Mouse (Mus musculus): Measurements from ENCODE around the gene Npr2.

Gene Npr2

DNA sequence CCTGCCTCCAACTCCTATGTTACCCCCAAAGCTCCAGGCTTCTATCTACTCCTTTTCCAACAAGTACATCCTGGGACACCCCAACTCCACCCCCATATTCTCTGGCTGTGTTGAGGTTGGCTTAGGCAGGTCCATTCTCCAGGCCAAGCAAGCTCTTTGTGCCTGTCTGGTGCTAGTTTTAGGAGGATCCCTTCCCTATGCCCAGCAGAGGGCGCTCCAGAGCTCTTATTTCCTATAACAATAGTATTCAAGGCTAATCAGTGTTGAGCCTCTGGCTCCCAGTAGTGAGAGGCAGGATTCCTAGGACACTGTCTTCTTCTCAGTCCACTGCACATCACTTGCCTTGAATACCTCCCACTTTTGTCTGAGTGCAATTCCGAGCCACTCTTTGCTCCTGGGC, 40.3 kb downstream of the Npr2 start:
- DNase-seq (ENCODE audit: low spot score) = peak; percentile 89

DNA sequence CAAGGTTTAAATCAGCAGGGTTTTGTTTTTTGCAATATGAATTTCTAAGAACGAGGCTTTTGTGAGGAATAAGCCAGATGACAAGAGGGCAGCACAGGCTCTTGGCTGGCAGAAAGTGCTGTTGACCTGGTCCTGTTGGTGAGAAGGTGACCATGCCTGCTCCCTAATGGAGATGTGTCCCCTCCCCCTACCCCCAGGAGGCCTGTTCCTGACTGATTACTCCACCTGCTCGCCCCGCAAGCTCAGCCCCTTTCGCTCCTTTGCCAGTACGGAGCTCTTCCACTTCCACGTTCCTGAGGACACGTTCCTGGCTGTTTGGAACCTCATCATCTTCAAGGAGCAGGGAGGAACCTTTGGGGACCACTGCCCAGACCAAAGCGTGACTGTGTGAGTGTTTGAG, 42.0 kb downstream of the Npr2 start:
- DNase-seq (ENCODE audit: low spot score) = no peak

DNA sequence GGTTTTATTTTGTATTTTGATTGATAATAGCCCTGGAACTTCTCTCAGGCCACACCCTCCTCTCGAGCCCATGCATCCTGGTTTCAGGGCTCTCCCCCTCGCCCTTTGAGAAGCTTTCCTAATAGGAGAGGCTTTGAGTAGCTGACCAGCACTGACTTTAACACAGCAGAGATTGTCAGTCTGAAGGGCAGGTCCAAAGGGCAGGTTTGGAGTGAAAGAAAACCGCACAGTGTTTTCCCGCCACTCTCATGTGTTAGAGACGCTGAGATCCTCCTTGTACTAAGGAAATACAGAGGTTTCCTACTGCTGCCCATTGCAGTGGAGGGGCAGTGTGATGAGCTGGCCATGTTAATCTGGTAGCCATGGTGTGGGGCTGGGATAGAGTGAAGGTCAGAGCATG, 43.2 kb downstream of the Npr2 start:
- DNase-seq (ENCODE audit: low spot score) = no peak

DNA sequence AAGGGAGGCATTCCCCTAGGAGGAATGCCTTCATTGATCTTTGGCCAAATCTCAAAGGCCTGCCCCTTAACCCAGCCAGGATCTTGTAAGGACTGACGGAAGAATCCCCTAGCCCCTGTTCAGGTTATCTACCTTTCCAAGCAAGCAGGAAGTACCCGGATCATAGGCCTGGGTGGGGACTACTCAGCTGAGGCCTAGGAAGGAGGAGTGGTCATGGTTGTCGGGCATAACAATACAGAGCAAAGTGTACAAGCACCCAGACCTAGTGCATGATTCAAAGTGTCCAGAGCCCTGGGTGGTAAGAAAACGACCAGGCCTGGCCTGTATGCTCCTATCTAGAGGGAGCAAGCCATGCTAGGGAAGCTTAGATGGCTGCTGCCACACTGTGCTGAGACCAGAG, 43.9 kb downstream of the Npr2 start:
- no peak for DNase-seq (ENCODE audit: low spot score)

DNA sequence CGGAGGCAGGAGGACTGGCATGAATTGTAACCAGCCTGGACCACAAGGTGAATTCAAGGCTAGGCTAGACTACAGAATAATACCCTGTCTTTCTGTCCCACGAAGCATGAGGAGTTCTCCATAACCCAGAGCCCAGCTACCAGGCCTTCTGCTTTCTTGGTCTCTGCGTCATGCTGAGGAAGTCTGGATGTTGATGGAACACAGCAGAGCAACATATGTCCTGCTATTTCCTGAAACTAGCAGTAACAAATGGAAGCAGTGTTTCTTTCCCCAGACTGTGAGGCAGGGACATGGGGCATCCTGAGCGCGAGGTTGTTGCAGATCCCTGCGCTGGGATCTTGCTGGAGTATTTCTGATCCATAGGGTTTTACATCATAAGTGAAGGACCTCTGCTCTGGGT, 46.8 kb downstream of the Npr2 start:
- DNase-seq (ENCODE audit: low spot score) = no peak

DNA sequence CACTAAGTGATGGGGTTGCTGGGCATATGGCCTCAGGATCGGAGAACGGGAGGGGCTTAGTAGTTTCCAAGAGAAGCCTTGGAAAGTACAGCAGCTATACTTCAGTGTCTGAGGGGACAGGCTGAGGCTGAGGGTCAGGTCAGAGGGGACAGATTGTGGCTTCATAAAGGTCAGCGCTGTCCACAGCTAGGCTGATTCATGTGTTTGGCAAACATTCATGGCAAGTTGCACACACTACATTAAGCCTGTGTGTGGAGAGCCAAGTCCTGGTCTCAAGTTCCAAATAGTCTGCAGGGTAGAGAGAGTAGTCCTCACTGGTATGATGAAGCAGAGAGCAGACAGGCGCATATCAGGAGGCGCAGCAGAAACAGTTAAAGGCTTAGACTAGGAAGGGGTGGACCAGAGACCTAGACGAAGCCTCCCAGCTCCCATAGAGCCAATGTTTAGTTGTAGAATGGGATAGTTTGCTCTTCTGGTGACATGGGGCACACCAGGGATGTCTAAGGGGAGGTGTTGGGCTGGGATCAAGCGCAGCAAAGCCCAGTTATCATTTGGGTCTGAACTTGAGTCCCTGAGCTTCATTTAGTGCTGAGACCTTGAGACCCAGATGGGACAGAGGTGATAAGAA, 47.8 kb downstream of the Npr2 start:
- DNase-seq (ENCODE audit: low spot score) = no peak

DNA sequence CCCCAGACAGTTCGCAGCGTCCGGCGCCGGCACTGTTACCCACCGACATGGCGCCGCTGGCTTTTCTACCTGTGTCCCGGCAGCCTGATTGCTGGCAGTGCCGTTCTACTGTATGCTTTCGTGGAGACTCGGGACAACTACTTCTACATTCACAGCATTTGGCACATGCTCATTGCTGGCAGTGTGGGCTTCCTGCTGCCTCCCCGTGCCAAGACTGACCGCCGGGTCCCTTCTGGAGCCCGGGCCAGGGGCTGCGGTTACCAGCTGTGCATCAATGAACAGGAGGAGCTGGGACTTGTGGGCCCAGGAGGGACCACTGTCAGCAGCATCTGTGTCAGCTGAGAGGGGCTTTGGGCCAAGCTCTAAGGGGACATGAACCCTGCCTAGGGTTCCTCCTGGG, 58.3 kb downstream of the Npr2 start:
- no peak for DNase-seq (ENCODE audit: low spot score)

DNA sequence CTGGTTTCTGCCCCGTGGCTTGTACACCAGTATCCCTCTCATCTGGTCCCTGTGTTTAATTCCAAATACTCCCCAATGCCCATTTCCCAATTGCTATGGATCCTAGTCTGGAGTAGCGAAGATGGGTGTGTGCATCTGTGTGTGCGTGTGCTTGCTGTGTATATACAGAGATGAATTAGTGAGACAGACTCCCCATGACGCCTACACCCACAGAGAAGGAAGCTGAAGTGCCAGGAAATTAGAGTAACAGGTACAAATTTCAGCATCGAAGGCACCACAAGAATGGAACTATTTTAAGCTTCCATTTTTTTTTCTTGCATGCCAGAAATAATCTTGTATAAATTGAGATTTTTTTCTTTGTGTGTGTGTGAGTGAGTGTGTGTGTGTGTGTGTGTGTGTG, 59.3 kb downstream of the Npr2 start:
- no peak for DNase-seq (ENCODE audit: low spot score)

DNA sequence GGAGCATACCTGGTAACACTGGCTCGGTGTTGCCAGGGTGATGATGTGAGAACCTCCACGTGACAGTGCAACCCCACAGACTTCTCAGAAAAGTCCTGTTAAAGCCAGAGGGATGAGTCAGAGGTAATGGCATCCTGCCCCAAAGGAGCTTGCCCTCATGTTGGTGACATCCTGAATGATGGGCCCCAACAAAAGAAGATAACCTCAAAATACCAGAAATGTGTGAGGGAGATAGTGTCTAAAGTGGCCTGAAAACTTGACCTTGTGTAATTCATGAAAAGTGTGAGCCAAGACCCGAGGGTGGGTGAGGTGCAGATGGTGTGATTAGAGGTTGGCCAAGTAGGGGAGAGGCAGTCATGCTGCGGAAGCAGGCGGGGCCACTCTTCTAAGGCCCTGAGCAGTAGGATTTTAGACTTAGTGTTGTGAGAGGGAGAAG, 62.1 kb downstream of the Npr2 start:
- DNase-seq (ENCODE audit: low spot score) = peak; percentile 59

DNA sequence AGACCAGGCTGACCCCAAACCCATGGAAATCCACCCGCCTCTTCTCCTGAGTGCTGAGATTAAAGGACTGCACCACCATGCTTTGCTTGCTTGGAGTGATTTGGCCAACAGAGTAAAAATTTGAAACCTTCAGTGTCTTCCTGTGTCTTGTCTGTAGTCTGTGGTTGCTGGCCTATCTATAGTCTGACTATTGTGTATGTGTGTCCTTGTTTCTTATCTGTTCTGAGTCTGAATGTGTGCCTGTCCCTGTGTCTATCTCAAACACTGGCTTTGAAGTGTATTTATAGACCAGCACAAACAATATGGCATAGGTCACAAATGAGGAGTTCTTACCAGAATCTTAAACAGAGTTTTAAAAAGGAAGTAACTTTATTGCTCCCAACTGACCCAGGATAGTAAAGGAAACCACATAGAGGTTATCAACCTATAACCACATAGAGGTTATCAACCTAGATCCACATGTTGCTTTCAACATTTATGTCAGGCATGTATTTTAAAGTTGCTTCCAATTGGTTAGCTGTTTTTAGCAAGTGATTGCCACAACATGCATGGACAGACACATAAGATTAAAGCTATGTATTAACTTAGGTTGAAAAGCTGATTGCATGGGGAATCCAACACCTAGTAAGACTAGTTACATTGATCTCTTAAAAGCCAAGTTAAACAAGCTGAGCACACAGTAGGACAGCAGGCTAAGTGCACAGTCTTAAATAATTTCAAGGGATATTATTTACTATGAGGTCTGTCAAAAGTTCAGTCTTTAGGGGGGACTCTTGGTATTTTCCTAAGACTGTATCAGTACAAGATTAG, 62.9 kb downstream of the Npr2 start:
- DNase-seq (ENCODE audit: low spot score) = no peak

DNA sequence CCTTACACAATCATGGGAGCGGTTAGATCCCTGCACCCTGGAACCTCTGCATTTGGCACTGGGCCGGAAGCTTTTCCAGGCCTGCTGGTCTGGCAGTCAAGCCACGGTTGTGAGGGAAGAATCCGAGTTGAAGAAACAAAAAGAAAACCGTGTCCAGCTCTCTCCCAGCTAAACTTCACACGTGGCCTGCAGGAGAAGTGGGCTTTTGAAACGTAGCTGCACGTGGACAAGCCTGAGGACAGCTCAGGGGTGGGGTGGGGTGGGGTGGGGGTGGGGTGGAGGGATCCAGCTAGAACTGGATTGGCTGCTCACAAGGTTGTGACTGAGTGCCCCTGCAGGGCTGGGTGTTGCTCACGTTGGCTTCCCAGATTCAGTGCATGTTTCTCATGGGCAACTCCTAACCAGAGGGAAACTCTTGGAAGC, 63.5 kb downstream of the Npr2 start:
- peak; percentile 77 for DNase-seq (ENCODE audit: low spot score)

DNA sequence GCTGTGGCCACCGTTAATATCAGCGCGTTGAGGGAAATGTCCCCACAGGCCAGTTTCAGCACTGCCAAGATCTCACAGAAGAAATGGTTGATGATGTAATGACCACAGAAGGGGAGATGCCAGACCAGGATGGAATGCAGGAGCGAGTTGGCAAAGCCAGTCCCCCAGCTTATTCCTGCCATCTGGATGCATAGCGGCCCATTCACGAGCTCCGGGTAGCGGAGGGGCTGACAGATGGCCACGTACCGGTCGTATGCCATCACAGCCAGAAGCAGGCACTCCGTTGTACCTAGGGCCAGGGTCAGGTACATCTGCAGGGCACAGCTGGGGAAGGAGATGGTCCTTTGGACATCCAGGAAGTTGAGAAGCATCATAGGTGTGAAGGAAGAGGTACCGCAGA, 64.8 kb downstream of the Npr2 start:
- DNase-seq (ENCODE audit: low spot score) = no peak

DNA sequence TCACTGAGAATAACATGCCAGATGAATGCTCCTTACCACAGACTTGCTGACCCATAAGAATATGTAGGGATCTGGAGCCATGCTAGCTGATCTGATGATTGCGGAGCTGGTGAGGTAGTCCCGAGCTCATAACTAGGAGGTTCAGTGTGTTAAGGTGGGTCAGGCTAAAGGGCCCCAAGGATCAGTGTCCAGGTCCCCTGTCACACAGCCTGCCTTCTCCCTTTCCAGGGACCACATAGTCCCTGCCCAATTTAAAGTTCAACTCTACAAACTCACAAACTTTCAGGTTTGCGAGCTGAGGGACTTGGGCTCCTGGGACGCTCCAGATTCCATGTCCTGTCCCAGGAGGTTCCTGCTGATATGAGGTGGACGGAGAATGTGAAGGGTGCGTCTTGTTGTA, 69.0 kb downstream of the Npr2 start, which contains the start of gene Olfr70:
TSS of gene Olfr70 (minus strand) at position 101 of the 400 bp plus-strand sequence.
- DNase-seq (ENCODE audit: low spot score) = no peak

Measured in lung, postnatal 25 days (tissue).